Mouse (Mus musculus): ENCODE measurements around the gene Por. TPM values are rescaled to one million over a fixed set of nuclear protein-coding genes. Genes with fewer than 3 reads are reported as not detected.

Gene Por
- total and polyA plus RNA-seq, 2 experiments: 211 to 284 TPM

DNA sequence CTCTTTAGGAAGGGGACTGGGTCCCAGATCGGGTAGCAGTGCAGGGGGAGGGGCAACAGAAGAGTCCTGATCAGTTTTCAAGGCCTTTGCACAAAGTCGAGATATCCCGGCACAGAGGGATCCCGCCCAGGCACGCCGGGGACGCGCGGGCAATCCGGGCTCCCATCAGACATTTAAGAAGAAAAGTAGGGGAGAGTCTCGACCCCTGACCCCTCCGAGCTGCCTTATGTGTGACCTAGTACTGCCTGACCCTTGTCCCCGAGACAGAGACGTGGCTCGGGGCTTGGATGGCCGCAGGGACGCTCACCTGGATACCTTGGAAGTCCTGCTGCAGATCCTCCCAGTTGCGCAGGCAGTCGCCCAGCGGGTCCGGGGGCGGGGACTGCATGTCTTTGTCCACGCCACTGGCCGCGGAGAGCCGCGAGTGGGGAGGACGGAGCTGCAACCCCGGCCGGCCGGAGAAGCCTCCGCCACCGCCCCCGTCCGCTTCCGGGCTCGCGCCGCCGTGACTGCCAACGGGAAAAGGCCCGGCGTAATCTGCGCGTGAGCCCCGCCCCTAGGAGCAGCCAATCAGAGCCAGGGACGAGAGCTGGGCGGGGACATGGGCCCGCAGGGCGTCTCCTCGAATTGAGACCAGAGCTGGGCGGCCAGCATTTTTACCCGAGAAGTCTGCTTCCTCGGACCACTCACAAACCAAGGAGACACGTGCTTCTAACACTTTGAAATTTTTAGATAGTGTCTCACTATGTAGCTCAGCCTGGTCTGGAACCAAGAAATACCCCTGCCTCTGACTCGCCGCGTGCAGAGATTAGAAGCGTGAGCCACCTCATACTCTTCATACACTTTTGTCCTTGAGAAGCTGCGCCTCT lies 74.1 kb downstream of the Por start, which contains the start of gene Tmem120a:
Tmem120a (minus strand) TSS at position 708 of the 869 bp plus-strand sequence.
- no peak for TF ChIP-seq CTCF (IDR thresholded peaks at IDR 0.05; ENCODE audit: low read depth, low read length)
- TF ChIP-seq POLR2A (IDR thresholded peaks at IDR 0.05; ENCODE audit: extremely low read depth, insufficient read depth, low read length): peak; percentile 77; the same call in 1 of the 2 replicates
- Histone ChIP-seq H3K27me3 (ENCODE audit: control insufficient read depth, insufficient read depth, low read length) (no peaks in the 10 kb centered on the region), H3K9ac (ENCODE audit: low read depth, low read length) (peak within 1 kb of the TSS; percentile 94), H3K27ac (replicated peaks; ENCODE audit: insufficient read depth, low read depth, low read length) (peak within 1 kb of the TSS; percentile 89), H3K4me1 (ENCODE audit: control insufficient read depth, insufficient read depth, low read length) (peaks cover 12% of the 10 kb centered on the region; the same call in 1 of the 2 replicates), H3K4me3 (ENCODE audit: insufficient read depth, low read depth, low read length) (peak within 1 kb of the TSS; percentile 95), H3K79me2 (ENCODE audit: control insufficient read depth, insufficient read depth, low read length) (no peaks in the 10 kb centered on the region), H3K36me3 (ENCODE audit: control insufficient read depth, insufficient read depth, low read length) (peaks cover 5% of the 10 kb centered on the region; the same call in 1 of the 2 replicates)
- DNase-seq (ENCODE audit: extremely low read depth, low read depth, low spot score): peak; percentile 79
- under 1% methylated on average over 60 of the region's 60 CpGs for WGBS

DNA sequence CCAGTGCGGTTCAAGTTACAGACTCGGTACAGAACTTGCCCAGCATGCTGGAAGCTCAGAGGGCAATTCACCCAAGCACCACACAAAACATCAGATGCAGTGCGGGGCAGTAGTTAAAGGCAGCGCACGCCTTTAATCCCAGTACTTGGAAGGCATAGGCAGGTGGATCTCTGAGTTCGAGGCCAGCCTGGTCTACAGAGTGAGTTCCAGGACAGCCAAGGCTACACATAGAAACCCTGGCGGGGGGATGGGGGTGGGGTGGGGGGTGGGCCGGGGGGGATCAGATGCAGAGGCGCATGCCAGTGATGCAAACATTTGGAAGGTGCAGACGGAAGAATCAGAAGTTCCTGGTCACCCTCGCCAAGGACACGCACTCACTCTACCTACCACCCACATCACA lies 74.9 kb downstream of the Por start:
- H3K4me1 ChIP-seq (ENCODE audit: control insufficient read depth, insufficient read depth, low read length): peaks cover 12% of the 10 kb centered on the region; the same call in 1 of the 2 replicates
- H3K36me3 ChIP-seq (ENCODE audit: control insufficient read depth, insufficient read depth, low read length): peaks cover 5% of the 10 kb centered on the region; the same call in 1 of the 2 replicates
- H3K9ac ChIP-seq (ENCODE audit: low read depth, low read length): peak overlapping the region; percentile 65
- H3K79me2 ChIP-seq (ENCODE audit: control insufficient read depth, insufficient read depth, low read length): no peaks in the 10 kb centered on the region
- H3K27me3 ChIP-seq (ENCODE audit: control insufficient read depth, insufficient read depth, low read length): no peaks in the 10 kb centered on the region
- peak overlapping the region; percentile 40; the same call in 1 of the 2 replicates for H3K4me3 ChIP-seq (ENCODE audit: insufficient read depth, low read depth, low read length)
- no peak for DNase-seq (ENCODE audit: extremely low read depth, low read depth, low spot score)
- H3K27ac ChIP-seq (replicated peaks; ENCODE audit: insufficient read depth, low read depth, low read length): peak overlapping the region; percentile 75
- 41% methylated on average over 12 of the region's 12 CpGs for WGBS
- no peak for TF ChIP-seq POLR2A (IDR thresholded peaks at IDR 0.05; ENCODE audit: extremely low read depth, insufficient read depth, low read length)
- TF ChIP-seq CTCF (IDR thresholded peaks at IDR 0.05; ENCODE audit: low read depth, low read length): no peak

DNA sequence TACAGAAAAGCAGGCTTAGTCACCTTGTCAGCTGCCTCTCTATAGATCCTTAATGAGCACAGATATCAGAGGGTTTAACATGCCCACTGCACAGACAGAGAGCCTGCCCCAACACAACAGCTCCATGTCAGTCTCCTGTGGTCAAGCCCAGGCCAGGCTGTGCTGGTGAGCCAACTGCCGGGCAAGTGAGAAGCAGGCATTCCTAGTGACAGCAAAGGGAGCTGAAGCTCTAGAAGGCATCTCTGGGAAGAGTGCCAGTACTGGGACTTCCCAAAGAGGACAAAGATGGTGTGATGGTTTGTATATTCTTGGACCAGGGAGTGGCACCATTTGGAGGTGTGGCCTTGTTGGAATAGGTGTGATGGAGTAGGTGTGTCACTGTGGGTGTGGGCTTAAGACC lies 81.2 kb downstream of the Por start:
- H3K36me3 ChIP-seq (ENCODE audit: control insufficient read depth, insufficient read depth, low read length): no peaks in the 10 kb centered on the region
- no peaks in the 10 kb centered on the region for H3K4me1 ChIP-seq (ENCODE audit: control insufficient read depth, insufficient read depth, low read length)
- no peak overlapping the region for H3K27ac ChIP-seq (replicated peaks; ENCODE audit: insufficient read depth, low read depth, low read length)
- no peak overlapping the region for H3K4me3 ChIP-seq (ENCODE audit: insufficient read depth, low read depth, low read length)
- H3K79me2 ChIP-seq (ENCODE audit: control insufficient read depth, insufficient read depth, low read length): no peaks in the 10 kb centered on the region
- no peaks in the 10 kb centered on the region for H3K27me3 ChIP-seq (ENCODE audit: control insufficient read depth, insufficient read depth, low read length)
- TF ChIP-seq CTCF (IDR thresholded peaks at IDR 0.05; ENCODE audit: low read depth, low read length) (no peak), POLR2A (IDR thresholded peaks at IDR 0.05; ENCODE audit: extremely low read depth, insufficient read depth, low read length) (no peak)
- 83% methylated on average over 1 of the region's 1 CpGs for WGBS
- no peak for DNase-seq (ENCODE audit: extremely low read depth, low read depth, low spot score)
- H3K9ac ChIP-seq (ENCODE audit: low read depth, low read length): no peak overlapping the region

DNA sequence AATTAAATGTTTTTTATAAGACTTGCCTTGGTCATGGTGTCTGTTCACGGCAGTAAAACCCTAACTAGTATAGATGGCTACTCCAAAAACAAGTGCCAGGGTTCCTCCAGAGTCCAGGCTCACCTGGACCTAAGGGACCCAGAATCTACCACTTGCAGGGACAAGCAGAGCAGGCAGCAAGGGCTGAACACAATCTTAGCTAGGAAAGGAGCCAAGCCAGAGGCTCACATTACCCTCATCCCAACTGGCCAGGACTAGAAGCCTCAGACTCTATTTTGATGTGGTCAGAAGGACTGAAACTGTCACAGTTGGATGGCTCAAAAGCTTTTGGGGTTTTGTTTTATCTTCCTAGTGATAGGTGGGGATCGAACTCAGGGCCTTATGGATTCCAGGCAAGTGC lies 81.8 kb downstream of the Por start:
- no peak overlapping the region for H3K27ac ChIP-seq (replicated peaks; ENCODE audit: insufficient read depth, low read depth, low read length)
- no peaks in the 10 kb centered on the region for H3K79me2 ChIP-seq (ENCODE audit: control insufficient read depth, insufficient read depth, low read length)
- DNase-seq (ENCODE audit: extremely low read depth, low read depth, low spot score): no peak
- H3K36me3 ChIP-seq (ENCODE audit: control insufficient read depth, insufficient read depth, low read length): no peaks in the 10 kb centered on the region
- no peak overlapping the region for H3K4me3 ChIP-seq (ENCODE audit: insufficient read depth, low read depth, low read length)
- H3K9ac ChIP-seq (ENCODE audit: low read depth, low read length): no peak overlapping the region
- H3K4me1 ChIP-seq (ENCODE audit: control insufficient read depth, insufficient read depth, low read length): no peaks in the 10 kb centered on the region
- WGBS: 85% methylated on average over 2 of the region's 2 CpGs
- H3K27me3 ChIP-seq (ENCODE audit: control insufficient read depth, insufficient read depth, low read length): no peaks in the 10 kb centered on the region
- no peak for TF ChIP-seq POLR2A (IDR thresholded peaks at IDR 0.05; ENCODE audit: extremely low read depth, insufficient read depth, low read length)
- TF ChIP-seq CTCF (IDR thresholded peaks at IDR 0.05; ENCODE audit: low read depth, low read length): no peak

DNA sequence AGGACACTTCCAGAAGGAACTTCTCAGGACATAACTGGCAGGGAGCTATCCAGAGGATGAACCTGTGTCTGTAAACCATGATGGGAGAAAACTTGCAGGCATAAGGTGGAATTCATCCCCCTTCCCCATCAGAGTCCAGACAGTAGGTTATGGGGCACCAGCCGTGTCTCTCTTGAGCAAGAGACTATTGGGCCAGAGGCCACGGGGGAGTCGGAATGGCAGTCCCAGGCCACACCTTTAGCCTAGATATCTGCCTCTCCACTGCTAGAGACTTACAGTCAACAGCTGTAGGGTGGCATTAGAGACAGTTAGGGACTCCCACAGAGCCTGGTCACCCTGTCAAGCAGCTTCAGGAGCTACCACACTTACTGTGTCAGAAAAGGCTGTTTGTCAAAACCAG lies 92.0 kb downstream of the Por start:
- Histone ChIP-seq H3K9ac (ENCODE audit: low read depth, low read length) (no peak overlapping the region), H3K36me3 (ENCODE audit: control insufficient read depth, insufficient read depth, low read length) (no peaks in the 10 kb centered on the region), H3K27ac (replicated peaks; ENCODE audit: insufficient read depth, low read depth, low read length) (no peak overlapping the region), H3K79me2 (ENCODE audit: control insufficient read depth, insufficient read depth, low read length) (no peaks in the 10 kb centered on the region), H3K27me3 (ENCODE audit: control insufficient read depth, insufficient read depth, low read length) (no peaks in the 10 kb centered on the region), H3K4me3 (ENCODE audit: insufficient read depth, low read depth, low read length) (no peak overlapping the region), H3K4me1 (ENCODE audit: control insufficient read depth, insufficient read depth, low read length) (peaks cover 2% of the 10 kb centered on the region; the same call in 1 of the 2 replicates)
- 14% methylated on average over 3 of the region's 3 CpGs for WGBS
- TF ChIP-seq CTCF (IDR thresholded peaks at IDR 0.05; ENCODE audit: low read depth, low read length): no peak
- no peak for TF ChIP-seq POLR2A (IDR thresholded peaks at IDR 0.05; ENCODE audit: extremely low read depth, insufficient read depth, low read length)
- DNase-seq (ENCODE audit: extremely low read depth, low read depth, low spot score): peak; percentile 49

DNA sequence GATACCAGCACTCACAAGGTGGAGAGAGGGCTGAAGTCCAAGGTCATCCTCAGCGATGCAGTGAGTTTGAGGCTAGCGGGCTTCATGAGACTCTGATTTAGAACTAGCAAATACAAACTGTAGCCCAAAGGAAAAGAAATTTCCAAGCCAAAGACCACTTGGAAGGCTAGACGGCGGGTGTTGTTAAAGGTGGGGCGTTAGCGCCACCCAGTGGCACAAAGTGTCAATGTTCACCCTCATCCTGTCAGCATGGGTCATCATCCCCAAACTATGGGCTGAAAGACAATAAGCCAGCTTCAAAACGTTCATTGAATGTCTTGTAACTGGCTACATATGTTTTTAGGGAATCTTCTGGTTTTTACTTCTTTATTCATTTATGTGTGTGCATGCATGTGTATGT lies 93.7 kb downstream of the Por start:
- WGBS: 3% methylated on average over 7 of the region's 7 CpGs
- no peak overlapping the region for H3K27ac ChIP-seq (replicated peaks; ENCODE audit: insufficient read depth, low read depth, low read length)
- H3K4me3 ChIP-seq (ENCODE audit: insufficient read depth, low read depth, low read length): no peak overlapping the region
- H3K9ac ChIP-seq (ENCODE audit: low read depth, low read length): no peak overlapping the region
- no peaks in the 10 kb centered on the region for H3K27me3 ChIP-seq (ENCODE audit: control insufficient read depth, insufficient read depth, low read length)
- TF ChIP-seq CTCF (IDR thresholded peaks at IDR 0.05; ENCODE audit: low read depth, low read length) (peak; percentile 89), POLR2A (IDR thresholded peaks at IDR 0.05; ENCODE audit: extremely low read depth, insufficient read depth, low read length) (no peak)
- H3K79me2 ChIP-seq (ENCODE audit: control insufficient read depth, insufficient read depth, low read length): no peaks in the 10 kb centered on the region
- H3K4me1 ChIP-seq (ENCODE audit: control insufficient read depth, insufficient read depth, low read length): peaks cover 2% of the 10 kb centered on the region; the same call in 1 of the 2 replicates
- DNase-seq (ENCODE audit: extremely low read depth, low read depth, low spot score): peak; percentile 37
- H3K36me3 ChIP-seq (ENCODE audit: control insufficient read depth, insufficient read depth, low read length): no peaks in the 10 kb centered on the region

All from liver, adult 2 months (tissue).